Mouse (Mus musculus): ENCODE results near the gene Cacnb1. TPM values are rescaled to one million over a fixed set of nuclear protein-coding genes. Genes with fewer than 3 reads are reported as not detected.

Gene Cacnb1
- total and polyA plus RNA-seq, 3 experiments = 0.36 to 0.55 TPM; not detected in 1

DNA sequence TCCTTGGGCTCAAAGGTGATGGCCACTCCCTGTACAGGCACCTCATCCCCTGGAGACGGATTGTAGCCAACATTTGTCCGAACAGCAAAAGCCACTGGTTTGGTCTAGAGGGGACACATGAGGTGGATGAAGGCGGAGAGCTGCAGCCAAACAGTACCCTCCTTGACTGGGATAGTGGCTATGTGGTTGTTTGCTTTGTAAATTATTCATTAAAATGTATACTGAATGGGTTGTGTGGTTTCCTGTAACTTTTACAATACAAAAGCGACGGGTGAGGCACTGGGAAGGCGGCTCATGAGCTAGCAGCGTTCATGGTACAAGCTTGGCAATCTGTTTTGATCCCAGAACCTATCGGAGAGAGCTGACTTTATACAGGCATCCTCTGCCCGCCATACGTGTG is 10.0 kb downstream of the Cacnb1 start:
- no peak for DNase-seq (ENCODE audit: extremely low read depth)
- no peak overlapping the region for H3K4me2 ChIP-seq (ENCODE audit: insufficient read depth, low read depth, poor library complexity, severe bottlenecking)
- no peak overlapping the region for H3K9ac ChIP-seq (ENCODE audit: insufficient read depth, low read depth)
- TF ChIP-seq KAT2A (IDR thresholded peaks at IDR 0.05; ENCODE audit: insufficient replicate concordance, low read length) (no peak), USF1 (IDR thresholded peaks at IDR 0.05; ENCODE audit: low read depth, low read length) (no peak), BHLHE40 (IDR thresholded peaks at IDR 0.05; ENCODE audit: low read depth, low read length) (no peak), SIN3A (IDR thresholded peaks at IDR 0.05; ENCODE audit: low read length) (no peak), NRF1 (IDR thresholded peaks at IDR 0.05; ENCODE audit: low read depth, low read length) (no peak), MAX (IDR thresholded peaks at IDR 0.05; ENCODE audit: low read length) (no peak), HCFC1 (IDR thresholded peaks at IDR 0.05; ENCODE audit: low read depth, low read length) (no peak), ZMIZ1 (IDR thresholded peaks at IDR 0.05; ENCODE audit: low read depth, low read length) (no peak), CHD2 (IDR thresholded peaks at IDR 0.05; ENCODE audit: low read length) (no peak), NELFE (IDR thresholded peaks at IDR 0.05; ENCODE audit: low read depth, low read length) (no peak), PAX5 (IDR thresholded peaks at IDR 0.05; ENCODE audit: low read length) (no peak), TCF12 (IDR thresholded peaks at IDR 0.05; ENCODE audit: low read depth, low read length) (no peak), IRF4 (IDR thresholded peaks at IDR 0.05; ENCODE audit: low read depth, low read length) (no peak)
- no peaks in the 10 kb centered on the region for H3K79me2 ChIP-seq (replicated peaks; ENCODE audit: control insufficient read depth, extremely low read depth, insufficient read depth, poor library complexity, severe bottlenecking)
- in situ Hi-C loops (cut with MboI; ENCODE audit: low pct_ligation_motif_present, low pct_unique_long_range_greater_than_20kb, low sequenced_read_pairs) = no loop called here
- H3K9me3 ChIP-seq (replicated peaks; ENCODE audit: low read length) = no peaks in the 10 kb centered on the region
- peaks cover 4 to 10% of the 10 kb centered on the region in 2 experiments for H3K4me1 ChIP-seq (ENCODE audit: control insufficient read depth in 1 of 2, insufficient read depth in 2 of 2)
- H3K27me3 ChIP-seq (replicated peaks) = peaks cover 6% of the 10 kb centered on the region
- H3K27ac ChIP-seq (ENCODE audit: insufficient read depth, low read depth) = no peak overlapping the region
- no peak overlapping the region for H3K4me3 ChIP-seq (replicated peaks in 1 of 3; ENCODE audit: low read depth in 2 of 3, low read length in 2 of 3, poor library complexity in 1 of 3)
- dilution Hi-C loops (cut with MboI; ENCODE audit: extremely low pct_ligation_motif_present, extremely low pct_unique_long_range_greater_than_20kb, low sequenced_read_pairs) = no loop called here
- no peaks in the 10 kb centered on the region for H3K36me3 ChIP-seq (replicated peaks in 1 of 2; ENCODE audit: control insufficient read depth in 1 of 2, insufficient read depth in 1 of 2, low read length in 1 of 2)

GRCm38 (mm10) chr11:98011716-98012115 is 11.1 kb downstream of the Cacnb1 start:
- Histone ChIP-seq H3K79me2 (replicated peaks; ENCODE audit: control insufficient read depth, extremely low read depth, insufficient read depth, poor library complexity, severe bottlenecking) (no peaks in the 10 kb centered on the region), H3K27ac (ENCODE audit: insufficient read depth, low read depth) (no peak overlapping the region), H3K4me1 (ENCODE audit: control insufficient read depth in 1 of 2, insufficient read depth in 2 of 2) (peaks cover 4 to 11% of the 10 kb centered on the region in 2 experiments), H3K9me3 (replicated peaks; ENCODE audit: low read length) (peaks cover 2% of the 10 kb centered on the region), H3K9ac (ENCODE audit: insufficient read depth, low read depth) (no peak overlapping the region), H3K4me3 (replicated peaks in 1 of 3; ENCODE audit: low read depth in 2 of 3, low read length in 2 of 3, poor library complexity in 1 of 3) (no peak overlapping the region), H3K4me2 (ENCODE audit: insufficient read depth, low read depth, poor library complexity, severe bottlenecking) (no peak overlapping the region), H3K36me3 (replicated peaks in 1 of 2; ENCODE audit: control insufficient read depth in 1 of 2, insufficient read depth in 1 of 2, low read length in 1 of 2) (no peaks in the 10 kb centered on the region), H3K27me3 (replicated peaks) (no peaks in the 10 kb centered on the region)
- in situ Hi-C loops (cut with MboI; ENCODE audit: low pct_ligation_motif_present, low pct_unique_long_range_greater_than_20kb, low sequenced_read_pairs) = no loop called here
- TF ChIP-seq E2F4 (IDR thresholded peaks at IDR 0.05; ENCODE audit: insufficient replicate concordance, low read depth, low read length) (no peak), ETS1 (conservative IDR thresholded peaks at IDR 0.05; ENCODE audit: low read depth, low read length) (no peak), NRF1 (IDR thresholded peaks at IDR 0.05; ENCODE audit: low read depth, low read length) (no peak), JUN (IDR thresholded peaks at IDR 0.05; ENCODE audit: insufficient read depth, low read depth, low read length) (no peak), ZKSCAN1 (IDR thresholded peaks at IDR 0.05; ENCODE audit: borderline replicate concordance, low read depth, low read length) (no peak), CHD2 (IDR thresholded peaks at IDR 0.05; ENCODE audit: low read length) (no peak)
- dilution Hi-C loops (cut with MboI; ENCODE audit: extremely low pct_ligation_motif_present, extremely low pct_unique_long_range_greater_than_20kb, low sequenced_read_pairs) = no loop called here
- DNase-seq (ENCODE audit: extremely low read depth) = no peak
